Mouse (Mus musculus) midbrain, postnatal 0 days (tissue): ENCODE measurements at regions not wholly inside any gene's neighbourhood (a gene's known extent, or its start where the extent isn't known, plus 50 kb on each side); places are given as distances from the start of the nearest gene placed in this dataset.

Experiments used
- ATAC-seq: fragments of 200-750 bp; cut with Nextera tagmentation; 2 replicates; pipeline ENCODE4 v1.8.0; 2017; ENCODE audit warnings: moderate number of reproducible peaks, mild to moderate bottlenecking, moderate TSS enrichment, moderate library complexity; ENCODE audit not compliant: low FRiP score
- DNase-seq: peaks from one replicate; pipeline ENCODE4 v3.0.0-alpha.2; 2015; ENCODE audit warnings: low spot score
- H3K27ac ChIP-seq: fragments of 300-500 bp; sonication (generic); 2 replicates; pipeline ENCODE4 v1.5.1; 2014; ENCODE audit warnings: low read depth, mild to moderate bottlenecking, low read length, mixed read lengths
- H3K27me3 ChIP-seq: fragments of 300-500 bp; sonication (generic); 2 replicates; pipeline ENCODE4 v1.6.1; 2014; ENCODE audit warnings: low read length, control low read depth, mixed read lengths; ENCODE audit not compliant: insufficient read depth
- H3K36me3 ChIP-seq: fragments of 300-500 bp; sonication (generic); 2 replicates; pipeline ENCODE4 v1.6.1; 2014; ENCODE audit warnings: low read length, control low read depth, mixed read lengths; ENCODE audit not compliant: insufficient read depth
- H3K4me1 ChIP-seq: fragments of 300-500 bp; sonication (generic); 2 replicates; pipeline ENCODE4 v1.6.1; 2014; ENCODE audit warnings: mild to moderate bottlenecking, control low read depth, antibody characterized with exemption, low read length, mixed read lengths; ENCODE audit not compliant: insufficient read depth
- H3K4me2 ChIP-seq: fragments of 300-500 bp; sonication (generic); 2 replicates; pipeline ENCODE4 v1.6.1; 2014; ENCODE audit warnings: low read depth, mild to moderate bottlenecking, low read length, mixed read lengths; ENCODE audit not compliant: poor library complexity, severe bottlenecking
- H3K4me3 ChIP-seq: fragments of 300-500 bp; sonication (generic); 2 replicates; pipeline ENCODE4 v1.5.1; 2014; ENCODE audit warnings: low read depth, mild to moderate bottlenecking, low read length, moderate library complexity
- H3K9ac ChIP-seq: fragments of 300-500 bp; sonication (generic); replicated peaks from 2 replicates; pipeline ENCODE4 v1.6.1; 2014; ENCODE audit warnings: mild to moderate bottlenecking, low read length, moderate library complexity, mixed read lengths; ENCODE audit not compliant: poor library complexity, severe bottlenecking
- H3K9me3 ChIP-seq: fragments of 300-500 bp; sonication (generic); 2 replicates; pipeline ENCODE4 v1.6.1; 2016; ENCODE audit warnings: low read length, control low read depth
- CTCF ChIP-seq: IDR thresholded peaks from 2 replicates; pipeline ENCODE4 v1.5.1; 2016; ENCODE audit warnings: antibody characterized with exemption, mild to moderate bottlenecking
- WGBS: fragments of 180-500 bp; shearing (Covaris S2); extraction: QIAGEN DNeasy Blood & Tissue Kit; methylation state at CpG from one replicate; pipeline ENCODE4 v1.1.7; 2014; 5-methylcytosine and 5-hydroxymethylcytosine counted together

DNA sequence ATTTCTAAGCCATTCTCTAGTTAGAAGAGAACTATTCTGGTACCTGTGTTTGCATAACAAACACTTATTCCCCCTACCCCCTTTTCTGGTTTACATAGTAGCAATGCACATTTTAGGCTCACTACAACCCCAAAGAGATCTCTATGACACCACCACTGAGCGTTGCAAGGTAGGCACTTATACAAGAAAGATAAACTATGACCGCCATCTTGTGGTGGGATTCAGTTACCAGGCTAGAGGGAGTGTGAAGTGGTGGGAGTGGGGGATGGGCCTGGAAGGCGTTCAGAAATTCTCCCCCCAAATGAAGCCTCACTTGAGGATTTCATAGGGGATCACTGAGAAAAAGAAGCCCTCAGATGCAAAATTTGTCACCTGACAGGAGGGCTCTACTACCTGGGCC is 64.4 kb upstream of the Fst start:
- Histone ChIP-seq H3K4me1 (no peaks in the 10 kb centered on the region), H3K27me3 (no peaks in the 10 kb centered on the region), H3K36me3 (no peaks in the 10 kb centered on the region), H3K9ac (no peak overlapping the region), H3K4me2 (no peak overlapping the region), H3K27ac (no peak overlapping the region), H3K4me3 (no peak overlapping the region), H3K9me3 (no peaks in the 10 kb centered on the region)
- ATAC-seq, result no peak
- peak; percentile 52 for TF ChIP-seq CTCF
- peak; percentile 51 for DNase-seq
- WGBS, result 20% methylated on average over 3 of the region's 3 CpGs

DNA sequence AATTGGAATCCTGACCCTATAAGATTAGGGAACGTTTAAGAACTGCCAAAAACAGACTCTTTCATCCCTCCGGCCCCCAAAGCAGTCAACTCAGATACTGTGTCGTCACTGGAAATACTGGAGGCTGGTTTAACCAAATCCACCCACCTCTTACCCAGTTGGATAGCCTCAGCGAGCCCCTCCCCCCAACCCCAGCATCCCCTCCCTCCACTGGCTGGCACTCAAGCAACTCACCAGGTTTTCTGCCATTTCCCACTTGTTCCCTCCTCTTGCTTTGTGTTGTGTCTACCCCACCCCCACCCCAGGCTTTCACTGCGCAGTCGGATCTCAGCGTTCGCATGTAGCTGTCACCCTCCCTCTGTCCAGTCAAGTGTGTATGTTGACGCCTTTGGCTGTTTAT is 68.1 kb upstream of the Fst start:
- no peak for ATAC-seq
- no peaks in the 10 kb centered on the region for H3K36me3 ChIP-seq
- no peak for TF ChIP-seq CTCF
- no peaks in the 10 kb centered on the region for H3K4me1 ChIP-seq
- no peak overlapping the region for H3K9ac ChIP-seq
- no peak overlapping the region for H3K4me2 ChIP-seq
- no peak overlapping the region for H3K27ac ChIP-seq
- no peaks in the 10 kb centered on the region for H3K27me3 ChIP-seq
- H3K9me3 ChIP-seq, result no peaks in the 10 kb centered on the region
- no peak overlapping the region for H3K4me3 ChIP-seq
- WGBS, result 26% methylated on average over 9 of the region's 9 CpGs
- peak; percentile 17 for DNase-seq

DNA sequence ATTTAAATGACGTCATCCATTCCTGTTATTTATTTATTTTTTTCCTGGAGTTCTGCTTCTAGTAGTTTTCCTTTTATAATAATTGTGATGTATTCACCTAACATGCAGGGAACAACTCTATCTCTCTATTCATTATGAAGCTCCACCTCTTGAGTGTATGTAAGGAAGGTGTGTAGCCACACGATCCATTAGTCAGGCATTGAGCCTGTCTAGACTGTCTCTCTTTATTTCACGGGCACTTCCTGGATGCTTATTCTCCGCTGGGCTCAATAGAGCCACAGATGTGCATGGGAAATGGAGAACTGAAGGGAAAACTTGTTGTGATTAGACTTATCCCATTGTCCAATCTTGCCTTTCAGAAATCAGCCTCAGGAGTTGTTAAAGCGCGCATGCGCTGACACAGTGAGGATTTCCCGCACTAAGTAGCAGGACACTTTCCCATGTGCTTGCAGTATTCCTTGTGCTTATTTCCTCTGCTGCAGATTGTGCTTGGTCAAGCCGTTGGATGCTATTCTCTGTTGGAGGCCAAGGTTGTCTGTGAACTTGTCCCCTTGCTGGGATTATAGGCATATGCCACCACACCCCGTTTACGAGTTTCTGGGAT is 71.5 kb upstream of the Fst start:
- 42% methylated on average over 11 of the region's 11 CpGs for WGBS
- peak overlapping the region; percentile 22; the same call in 1 of the 2 replicates for H3K4me3 ChIP-seq
- no peak for DNase-seq
- TF ChIP-seq CTCF, result no peak
- no peak overlapping the region for H3K9ac ChIP-seq
- peak overlapping the region; percentile 30; the same call in 1 of the 2 replicates for H3K4me2 ChIP-seq
- ATAC-seq, result no peak
- H3K9me3 ChIP-seq, result no peaks in the 10 kb centered on the region
- H3K36me3 ChIP-seq, result no peaks in the 10 kb centered on the region
- H3K4me1 ChIP-seq, result no peaks in the 10 kb centered on the region
- no peak overlapping the region for H3K27ac ChIP-seq
- no peaks in the 10 kb centered on the region for H3K27me3 ChIP-seq

DNA sequence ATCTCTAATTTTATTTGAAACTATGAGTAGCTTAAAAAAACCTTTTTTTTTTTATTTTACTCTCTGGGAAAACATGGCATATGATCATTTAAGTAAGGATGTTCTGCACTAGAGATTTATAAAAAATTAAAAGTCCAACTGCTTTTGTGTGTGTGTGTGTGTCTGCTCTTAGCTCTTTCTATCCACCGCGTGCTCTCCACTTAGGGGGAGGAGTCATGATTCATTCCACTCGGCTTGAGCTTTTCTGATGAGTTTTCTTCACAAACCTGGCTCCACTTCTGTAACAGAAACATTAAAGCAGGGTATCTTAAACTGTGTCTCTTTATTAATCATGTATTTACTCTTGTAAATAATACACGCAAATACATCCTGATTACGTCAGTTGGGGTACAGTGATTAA is 73.0 kb upstream of the Fst start:
- Histone ChIP-seq H3K4me3 (no peak overlapping the region), H3K4me1 (no peaks in the 10 kb centered on the region), H3K36me3 (no peaks in the 10 kb centered on the region), H3K9ac (no peak overlapping the region), H3K4me2 (no peak overlapping the region), H3K27me3 (no peaks in the 10 kb centered on the region), H3K9me3 (no peaks in the 10 kb centered on the region), H3K27ac (no peak overlapping the region)
- DNase-seq (no peak), ATAC-seq (no peak)
- 32% methylated on average over 5 of the region's 5 CpGs for WGBS
- TF ChIP-seq CTCF, result no peak

DNA sequence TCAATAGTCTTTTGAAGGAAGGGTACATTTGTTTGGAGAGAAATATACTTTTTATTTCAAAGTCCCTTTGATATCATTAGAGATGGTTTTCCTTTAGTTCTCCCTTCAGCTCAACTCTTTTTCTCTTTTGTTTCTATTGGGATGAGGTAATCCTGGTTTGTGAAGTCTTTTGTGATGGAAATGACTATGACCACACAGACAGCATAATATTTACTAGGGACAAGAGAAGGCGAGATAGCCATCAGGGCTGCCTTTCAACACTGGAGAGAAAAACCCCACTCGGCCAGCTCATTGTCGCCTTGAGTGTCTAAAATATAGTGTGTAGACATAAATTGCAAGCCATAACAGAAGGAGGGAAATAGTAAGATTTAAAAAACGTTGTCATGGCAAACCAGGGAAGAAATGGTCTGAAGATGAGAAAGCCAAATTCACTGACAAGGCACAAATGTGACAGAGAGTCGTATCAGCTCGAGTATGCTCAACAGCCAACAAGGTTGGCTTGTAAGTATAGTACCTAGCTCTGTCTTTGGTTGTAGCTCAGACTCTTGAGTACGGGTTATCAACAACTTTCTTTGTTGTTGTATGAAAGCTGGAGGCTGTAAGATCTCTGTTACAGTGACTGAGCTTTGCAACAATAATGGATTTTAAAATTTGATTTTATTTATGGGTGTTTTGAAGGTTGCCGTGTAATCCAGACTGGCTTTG is 73.8 kb upstream of the Fst start:
- no peak overlapping the region for H3K9ac ChIP-seq
- no peak overlapping the region for H3K4me3 ChIP-seq
- H3K27me3 ChIP-seq, result no peaks in the 10 kb centered on the region
- DNase-seq (no peak), ATAC-seq (no peak)
- no peaks in the 10 kb centered on the region for H3K36me3 ChIP-seq
- 49% methylated on average over 8 of the region's 8 CpGs for WGBS
- TF ChIP-seq CTCF, result no peak
- H3K9me3 ChIP-seq, result no peaks in the 10 kb centered on the region
- no peak overlapping the region for H3K27ac ChIP-seq
- H3K4me1 ChIP-seq, result no peaks in the 10 kb centered on the region
- H3K4me2 ChIP-seq, result no peak overlapping the region

DNA sequence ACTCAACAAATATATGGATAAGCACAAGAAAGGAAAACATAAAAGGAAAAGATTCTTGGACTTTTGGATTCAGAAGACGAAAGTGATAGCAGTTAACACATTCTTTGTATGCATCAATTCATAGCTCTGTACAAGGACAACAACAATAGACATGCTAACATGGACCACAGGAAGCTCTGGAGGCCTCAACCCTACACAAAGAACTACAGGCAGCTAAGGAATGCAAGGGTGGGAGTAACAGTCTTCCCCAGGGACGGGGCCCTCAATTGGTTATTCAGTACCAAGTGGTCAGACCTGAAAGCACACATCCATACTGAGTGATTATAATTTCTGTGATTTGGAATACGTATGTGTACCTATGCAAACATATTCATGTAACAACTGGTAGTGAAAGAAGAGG is 75.8 kb upstream of the Fst start:
- Histone ChIP-seq H3K4me1 (no peaks in the 10 kb centered on the region), H3K36me3 (no peaks in the 10 kb centered on the region), H3K9ac (no peak overlapping the region), H3K9me3 (no peaks in the 10 kb centered on the region), H3K4me2 (no peak overlapping the region), H3K4me3 (no peak overlapping the region), H3K27ac (no peak overlapping the region), H3K27me3 (no peaks in the 10 kb centered on the region)
- ATAC-seq (no peak), DNase-seq (no peak)
- no peak for TF ChIP-seq CTCF
- 56% methylated on average over 3 of the region's 3 CpGs for WGBS
